Mouse (Mus musculus) C2C12 (cell line): ENCODE data around the gene Ccdc62.

Experiments used
- CEBPB ChIP-seq: IDR thresholded peaks from one replicate; pipeline ENCODE4 v1.6.1; 2011; ENCODE audit warnings: low read depth, mild to moderate bottlenecking, control low read depth, moderate library complexity
- CTCF ChIP-seq: IDR thresholded peaks from one replicate; pipeline ENCODE4 v1.5.1; 2011; ENCODE audit not compliant: control insufficient read depth, insufficient read depth, insufficient read length
- MAX ChIP-seq: IDR thresholded peaks from one replicate; pipeline ENCODE4 v1.6.1; 2011; ENCODE audit warnings: mild to moderate bottlenecking, control low read depth
- MYOD1 ChIP-seq: IDR thresholded peaks from one replicate; pipeline ENCODE4 v1.6.1; 2011; ENCODE audit warnings: low read depth; ENCODE audit not compliant: control insufficient read depth, insufficient read length
- MYOG ChIP-seq: IDR thresholded peaks from one replicate; pipeline ENCODE4 v1.6.1; 2011; ENCODE audit not compliant: control insufficient read depth, insufficient read length; ENCODE audit errors: extremely low read depth
- USF1 ChIP-seq: IDR thresholded peaks from one replicate; pipeline ENCODE4 v1.6.1; 2011; ENCODE audit warnings: low read depth, mild to moderate bottlenecking, control low read depth, moderate library complexity

DNA sequence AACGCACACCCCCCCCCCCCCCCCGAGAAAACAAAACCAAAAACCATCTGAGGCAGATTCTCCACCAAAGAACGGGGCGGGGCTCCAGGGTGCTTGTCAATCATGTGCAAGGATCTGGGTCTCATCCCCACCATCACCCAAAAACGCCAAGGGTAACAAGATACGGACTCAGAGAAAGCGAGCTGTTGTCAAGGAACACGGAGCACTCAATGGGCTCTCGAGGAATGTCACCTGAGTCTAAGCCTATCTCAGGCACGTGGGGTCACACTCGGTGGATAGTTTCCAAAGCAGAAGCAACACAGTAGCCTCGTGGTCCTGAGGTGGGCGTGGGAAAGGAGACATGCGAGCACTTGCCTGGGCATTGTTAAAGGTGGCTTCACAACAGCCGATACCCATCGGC, 83.3 kb downstream of the Ccdc62 start:
- TF ChIP-seq CTCF, result no peak
- TF ChIP-seq USF1, result no peak
- no peak for TF ChIP-seq MYOD1
- no peak for TF ChIP-seq MAX
- no peak for TF ChIP-seq MYOG
- no peak for TF ChIP-seq CEBPB
